Mouse (Mus musculus) ovary, postnatal 10 days (tissue): ENCODE measurements around the gene Scfd2.

Source experiments
- DNase-seq: peaks from one replicate; pipeline ENCODE4 v3.0.0; 2022; ENCODE audit warnings: low spot score

Scfd2 gene

GRCm38 (mm10) chr5:74240926-74241680, 290.5 kb downstream of the Scfd2 start:
- DNase-seq = no peak

- no peak for DNase-seq
Measured at GRCm38 (mm10) chr5:74240298-74240697, 291.3 kb downstream of the Scfd2 start.

DNA sequence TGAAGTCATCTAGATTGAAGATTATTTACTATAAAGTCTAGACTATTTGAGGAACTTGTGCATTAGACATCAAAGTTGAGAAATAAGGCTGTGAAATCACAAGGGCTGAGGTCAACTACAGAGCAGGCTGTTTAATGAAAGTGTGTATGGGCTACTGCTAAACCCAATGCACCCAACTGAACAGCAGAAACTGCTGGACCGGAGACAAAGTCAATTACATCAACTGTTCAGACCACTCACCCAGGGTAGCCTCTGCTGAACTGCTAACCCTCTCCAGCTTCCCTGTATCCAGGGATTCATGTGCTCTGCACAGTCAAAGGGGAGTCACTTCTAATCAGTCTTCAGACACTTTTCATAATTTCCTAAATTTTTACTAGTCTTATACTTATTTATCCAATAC, 292.2 kb downstream of the Scfd2 start:
- no peak for DNase-seq

DNA sequence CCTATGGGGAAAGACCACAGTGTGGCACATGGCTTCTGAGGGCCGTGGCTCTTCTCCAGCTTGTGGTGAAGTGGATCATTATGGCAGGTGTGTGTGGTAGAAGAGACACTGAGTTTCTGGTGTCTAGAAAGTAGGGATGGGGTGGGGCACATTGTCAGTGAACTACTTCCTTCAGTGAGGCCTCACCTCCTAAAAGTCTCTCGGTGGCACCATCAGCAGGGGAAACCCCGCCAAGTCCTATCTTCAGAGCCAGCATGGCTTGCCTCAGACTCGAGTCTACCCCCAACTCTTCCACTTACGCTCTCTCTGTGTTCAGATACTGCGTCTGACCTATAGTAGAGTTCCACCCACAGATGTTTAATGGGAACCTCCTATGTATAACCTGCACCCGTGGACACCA, 297.8 kb downstream of the Scfd2 start:
- no peak for DNase-seq

- DNase-seq = no peak
Measured at GRCm38 (mm10) chr5:74230525-74230924, 301.0 kb downstream of the Scfd2 start.

DNA sequence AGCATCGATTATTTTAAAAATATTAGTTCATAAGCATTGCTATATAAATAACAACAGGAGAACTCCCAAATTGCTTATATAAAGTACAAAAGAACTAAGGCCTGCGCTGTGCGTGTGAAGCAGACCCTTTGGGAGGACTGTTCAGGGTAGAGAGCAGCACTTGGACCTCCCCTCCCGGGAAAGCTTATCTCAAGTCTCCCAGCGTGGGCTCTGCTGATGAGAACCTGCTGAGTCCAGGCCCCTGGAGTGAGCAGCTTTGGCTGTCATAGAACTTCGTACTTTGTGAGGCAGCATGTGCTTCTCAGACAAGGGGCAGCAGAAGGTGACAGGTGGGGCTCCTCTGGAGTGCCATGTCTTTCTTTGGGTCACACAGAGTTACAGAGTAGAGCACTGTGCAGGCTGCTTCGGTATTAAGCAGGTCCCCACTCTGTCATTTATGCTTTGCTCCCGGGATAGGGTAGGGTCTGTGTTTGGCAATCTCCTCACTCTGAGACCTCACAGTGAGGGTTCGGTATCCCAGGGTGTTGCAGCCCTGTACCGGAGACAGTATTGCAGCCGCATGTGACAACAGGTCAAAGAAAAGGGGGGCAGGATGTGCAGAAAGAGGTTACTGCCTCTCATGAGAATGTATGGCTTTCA, 301.7 kb downstream of the Scfd2 start:
- no peak for DNase-seq

GRCm38 (mm10) chr5:74228938-74229337, 302.6 kb downstream of the Scfd2 start:
- no peak for DNase-seq

DNA sequence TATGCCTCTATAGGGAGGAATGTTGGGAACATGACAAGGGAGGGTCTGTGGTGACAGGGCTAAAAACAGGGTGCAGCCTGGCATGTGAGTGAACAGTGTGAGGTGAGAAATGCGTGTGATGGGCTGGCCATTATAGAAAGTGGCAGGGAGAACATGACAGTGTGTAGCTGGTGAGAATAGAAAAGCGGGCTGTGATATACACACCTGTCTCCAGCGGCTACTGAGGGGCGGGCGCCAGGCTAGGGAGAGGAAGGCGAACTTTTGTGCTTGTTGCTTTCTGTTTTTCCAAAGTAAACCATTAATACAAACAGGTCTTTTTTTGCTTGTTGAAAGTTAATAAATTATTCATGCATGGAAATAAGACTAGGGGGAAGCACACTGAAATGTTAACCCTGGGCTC, 304.2 kb downstream of the Scfd2 start:
- no peak for DNase-seq

DNA sequence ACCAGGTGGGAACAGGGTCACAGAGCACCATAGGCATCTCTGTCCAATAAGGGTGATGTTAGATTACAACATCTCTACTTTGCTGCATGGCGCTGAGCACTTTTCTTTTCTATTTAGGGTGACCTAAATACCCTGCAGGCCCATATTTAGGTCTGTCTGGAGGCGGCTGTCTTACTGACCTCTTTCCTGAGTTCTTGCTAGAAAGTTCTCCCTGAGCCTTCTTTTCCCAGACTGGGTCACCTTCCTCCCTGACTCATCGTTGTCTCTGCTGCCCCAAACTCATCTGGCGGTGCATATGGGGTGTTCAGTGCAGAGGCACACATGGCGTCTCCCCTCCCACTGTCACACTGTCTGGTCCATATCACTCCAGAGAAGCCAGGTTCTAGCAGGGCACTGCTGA, 305.4 kb downstream of the Scfd2 start:
- DNase-seq = no peak

DNA sequence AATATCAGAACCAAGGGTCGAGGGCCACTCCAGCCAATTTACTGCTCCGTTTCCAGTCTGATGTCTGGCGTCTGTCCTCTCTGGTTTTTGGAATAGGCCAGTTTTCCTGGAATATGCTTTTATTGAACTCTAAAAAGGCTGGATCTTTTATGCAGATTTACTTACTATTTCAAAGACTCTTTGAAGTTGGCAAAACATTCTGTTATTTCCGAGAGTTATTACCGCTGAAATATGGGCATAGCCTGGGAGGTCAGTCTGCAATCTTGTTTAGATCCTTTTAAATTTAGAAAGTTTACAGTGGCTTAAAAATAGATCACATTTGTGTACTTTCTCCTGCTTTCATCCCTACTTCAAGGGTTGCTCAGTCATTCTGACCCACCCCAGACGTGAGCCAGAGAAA, 307.1 kb downstream of the Scfd2 start:
- no peak for DNase-seq

DNA sequence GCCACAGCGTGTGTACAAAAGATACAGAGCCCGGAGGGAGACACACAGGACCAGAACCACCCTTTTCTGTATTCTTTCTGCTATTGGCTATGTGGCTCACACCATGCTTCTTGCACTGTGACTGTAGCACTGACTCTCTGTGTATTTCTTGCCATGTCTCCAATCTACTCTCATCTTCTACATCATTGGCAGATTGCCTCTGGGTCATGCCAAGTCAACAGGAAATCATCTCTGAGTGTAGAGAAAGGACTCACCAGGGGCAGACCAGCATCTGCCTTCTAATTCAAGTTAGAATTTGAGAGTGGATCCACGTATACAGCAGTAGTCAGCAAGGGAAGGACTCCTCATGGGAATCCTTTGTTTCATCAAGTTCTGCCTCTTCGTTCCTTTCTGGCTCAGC, 308.9 kb downstream of the Scfd2 start:
- no peak for DNase-seq

DNA sequence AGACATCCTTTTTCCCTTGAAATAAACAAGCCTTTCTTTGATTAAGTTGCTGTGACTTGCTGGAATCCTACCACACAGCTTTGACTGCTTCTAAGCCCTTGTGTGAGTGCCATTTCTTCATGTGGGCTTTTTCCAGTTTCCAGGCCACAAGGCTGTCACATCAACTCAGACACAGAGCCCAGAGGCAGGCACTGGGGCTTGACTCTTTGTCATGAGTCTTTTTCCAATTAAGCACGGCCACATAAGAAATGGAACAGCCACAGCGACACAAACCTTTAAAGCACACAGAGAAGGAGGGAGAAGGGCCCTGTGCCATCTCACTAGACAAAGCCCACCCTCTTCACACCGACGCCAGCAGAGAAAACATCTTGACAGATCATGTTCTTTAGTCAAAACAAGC, 313.0 kb downstream of the Scfd2 start:
- no peak for DNase-seq

- no peak for DNase-seq
Measured at GRCm38 (mm10) chr5:74215125-74215524, 316.4 kb downstream of the Scfd2 start.

GRCm38 (mm10) chr5:74214501-74215110, 317.0 kb downstream of the Scfd2 start:
- no peak for DNase-seq

- DNase-seq = no peak
Measured at GRCm38 (mm10) chr5:74211346-74211745, 320.2 kb downstream of the Scfd2 start.

DNA sequence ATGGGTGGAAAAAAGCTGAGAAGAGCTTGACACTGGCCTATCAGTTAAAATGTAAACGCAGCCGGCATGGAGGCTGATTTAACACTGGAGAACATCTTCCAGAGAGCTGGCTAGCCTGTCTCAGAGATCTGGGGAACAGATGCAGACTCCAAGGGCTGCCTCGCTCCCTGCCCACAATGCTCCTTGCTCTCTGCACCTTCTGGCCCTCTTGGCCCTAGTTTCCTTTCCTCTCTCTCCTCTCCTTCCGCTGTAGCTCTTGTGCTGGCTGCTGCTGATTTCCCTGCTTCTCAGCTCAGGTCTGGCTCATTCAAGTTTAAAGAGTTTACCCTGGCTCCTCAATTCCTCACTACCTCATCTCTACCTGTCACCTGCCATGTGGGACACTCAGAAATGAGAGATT, 321.9 kb downstream of the Scfd2 start:
- DNase-seq = no peak

DNA sequence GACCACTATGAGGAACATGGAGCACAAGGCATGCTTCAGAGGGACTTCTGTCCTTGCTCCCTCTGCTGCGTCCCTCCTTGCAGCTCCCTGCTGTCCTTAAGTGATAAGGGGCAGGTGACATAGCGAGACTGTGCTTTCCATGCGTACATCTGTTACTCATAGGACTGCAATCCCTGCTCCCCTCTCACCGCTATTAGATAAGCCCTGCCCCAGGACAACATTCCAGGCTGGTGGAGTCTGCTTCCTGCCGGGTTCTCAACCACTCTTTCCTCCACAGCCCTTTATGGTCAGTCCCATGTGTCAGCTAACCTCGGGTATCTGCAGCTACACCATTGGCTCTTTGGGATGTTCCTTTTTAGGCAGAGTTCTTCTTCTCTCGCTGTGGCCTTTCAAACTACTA, 323.1 kb downstream of the Scfd2 start:
- DNase-seq = no peak

- DNase-seq = no peak
Measured at GRCm38 (mm10) chr5:74207209-74207608, 324.4 kb downstream of the Scfd2 start.

- DNase-seq = no peak
Measured at GRCm38 (mm10) chr5:74206649-74207048, 324.9 kb downstream of the Scfd2 start.

GRCm38 (mm10) chr5:74206038-74206437, 325.5 kb downstream of the Scfd2 start:
- no peak for DNase-seq

- no peak for DNase-seq
Measured at GRCm38 (mm10) chr5:74205509-74205908, 326.1 kb downstream of the Scfd2 start.

- no peak for DNase-seq
Measured at GRCm38 (mm10) chr5:74204465-74204864, 327.1 kb downstream of the Scfd2 start.

GRCm38 (mm10) chr5:74202515-74202914, 329.0 kb downstream of the Scfd2 start:
- DNase-seq = no peak
